Mouse (Mus musculus) liver, adult 2 months (tissue): Measurements from ENCODE around the gene Cdkn1a.

Experiments used
- CTCF ChIP-seq: fragments of 200-500 bp; IDR thresholded peaks from 2 replicates; pipeline ENCODE4 v1.5.1; 2011; ENCODE audit warnings: low read depth, low read length, control low read depth
- POLR2A ChIP-seq: fragments of 200-500 bp; IDR thresholded peaks from 2 replicates; pipeline ENCODE4 v1.6.1; 2011; ENCODE audit warnings: low read length, control low read depth; ENCODE audit not compliant: insufficient read depth; ENCODE audit errors: extremely low read depth

DNA sequence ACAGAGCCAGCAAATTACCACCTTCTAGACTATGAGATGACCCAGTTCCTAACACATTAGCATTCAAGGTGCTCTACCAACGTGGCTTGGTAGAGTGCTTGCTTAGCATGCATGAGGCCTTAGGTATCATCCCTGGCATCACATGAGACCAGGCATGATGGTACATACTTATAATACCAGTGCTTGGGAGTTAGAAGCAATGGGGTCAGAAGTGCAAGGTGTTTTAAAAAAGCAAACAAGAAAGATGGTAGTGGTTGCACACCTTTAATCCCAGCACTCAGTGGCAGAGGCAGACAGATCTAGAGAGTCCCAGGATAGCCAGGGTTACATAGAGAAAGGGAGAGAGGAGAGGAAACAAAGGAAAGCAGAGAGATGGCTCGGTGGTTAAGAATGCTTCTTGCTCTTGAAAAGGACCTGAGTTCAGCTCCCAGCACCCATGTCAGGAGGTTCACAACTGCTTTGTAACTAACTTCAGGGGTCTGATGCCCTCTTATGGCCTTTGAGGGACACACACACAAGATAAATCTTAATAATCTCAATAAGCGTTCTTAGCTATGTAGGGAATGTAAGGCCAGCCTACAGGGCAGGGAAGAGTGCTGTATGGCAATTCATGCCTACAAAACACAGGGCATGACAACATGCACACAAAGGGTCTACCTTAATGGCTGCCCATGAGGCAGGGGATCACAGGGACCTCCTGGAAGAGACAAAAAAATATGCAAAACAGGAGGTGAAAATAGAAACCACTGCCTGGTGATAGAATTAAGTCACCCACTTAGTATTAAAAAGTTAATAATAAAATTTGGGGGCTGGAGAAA lies 42.9 kb upstream of the Cdkn1a start:
- TF ChIP-seq CTCF: no peak
- TF ChIP-seq POLR2A: no peak
